ENCODE assay signal across 8 mouse cellular contexts in the genomic region with DNA sequence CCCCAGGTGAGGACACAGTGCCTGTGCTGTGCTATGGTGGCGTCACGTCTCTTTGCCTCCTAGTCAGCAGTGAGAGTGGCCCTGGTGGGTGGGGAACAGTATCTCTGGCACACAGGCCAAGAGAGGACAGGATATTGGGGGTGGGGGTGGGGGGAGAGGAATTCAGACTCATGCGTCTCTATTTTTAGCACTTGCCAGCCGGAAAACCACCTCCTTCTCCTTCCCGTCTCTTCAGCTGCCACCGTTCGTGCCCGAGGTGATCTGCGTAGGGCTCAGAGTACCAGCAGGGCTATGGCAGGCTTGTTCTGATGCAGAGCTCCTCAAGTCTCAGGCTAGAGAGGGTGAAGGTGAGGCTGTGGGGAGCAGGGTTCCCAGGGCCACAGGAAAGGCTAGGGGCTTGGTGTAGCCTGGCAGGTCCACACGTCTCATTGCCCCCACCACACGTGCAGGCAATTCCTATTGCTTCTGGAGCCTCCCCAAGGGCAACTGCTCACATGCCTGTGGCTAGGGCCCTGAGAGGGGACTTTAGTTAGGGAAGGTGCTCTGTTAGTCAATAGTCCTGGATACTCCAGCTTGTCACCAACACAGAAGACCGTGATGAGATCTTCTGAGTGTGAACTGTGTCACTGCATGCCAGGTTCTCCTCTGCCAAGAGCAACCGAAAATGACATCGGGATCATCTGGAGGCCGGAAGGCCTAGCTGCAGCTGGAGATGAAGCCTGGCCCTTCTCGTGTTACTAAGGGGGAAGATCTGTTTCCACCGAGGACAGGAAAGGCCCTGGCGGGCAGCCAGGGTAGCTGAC. TPM values are rescaled to one million over a fixed set of nuclear protein-coding genes. Genes with fewer than 3 reads are reported as not detected.
A peak's percentile ranks its signal among the peaks of the same experiment; 100 is the strongest.
DNase-seq lines count a peak whose midpoint lies in the region; ATAC-seq and TF ChIP-seq lines count a peak whose summit lies in the region.

Gene Gpr146 (plus strand): TSS at position 230 of the 803 bp plus-strand sequence.

- no peak within 1 kb of the TSS for H3K4me2 ChIP-seq in limb, embryonic 13.5 days (replicated peaks)

- peaks cover 28% of the 10 kb centered on the region for H3K36me3 ChIP-seq in megakaryocyte, embryonic 14.5 days (replicated peaks; ENCODE audit: low read length)
- no peaks in the 10 kb centered on the region for H3K36me3 ChIP-seq in limb, embryonic 13.5 days
- H3K36me3 ChIP-seq in small intestine, adult 2 months (ENCODE audit: control insufficient read depth, insufficient read depth, low read length): no peaks in the 10 kb centered on the region

- H3K27ac ChIP-seq in limb, embryonic 13.5 days: peak within 1 kb of the TSS; percentile 55; the same call in 1 of the 2 replicates
- peak within 1 kb of the TSS; percentile 77 for H3K27ac ChIP-seq in small intestine, adult 2 months (ENCODE audit: insufficient read depth, low read depth, low read length)

- TF ChIP-seq POLR2A in small intestine, adult 2 months (IDR thresholded peaks at IDR 0.05; ENCODE audit: low read depth, low read length): 0 out of 2 replicates have a peak, but pooled peaks have one; percentile 30

- TF ChIP-seq CTCF in small intestine, adult 2 months (IDR thresholded peaks at IDR 0.05; ENCODE audit: extremely low read depth, insufficient read length, insufficient replicate concordance, low read depth, low read length): no peak

- no peaks in the 10 kb centered on the region for H3K9me3 ChIP-seq in megakaryocyte, embryonic 14.5 days
- no peaks in the 10 kb centered on the region for H3K9me3 ChIP-seq in limb, embryonic 13.5 days

- no peak for ATAC-seq in megakaryocyte, adult 5-6 weeks (ENCODE audit: poor library complexity, severe bottlenecking)
- peak; percentile 20 for ATAC-seq in activated CD4-positive, CD25-positive, alpha-beta regulatory T cell, adult 4 months
- ATAC-seq in inflammation-experienced regulatory T-cells, adult 6 months: peak; percentile 3
- ATAC-seq in limb, embryonic 13.5 days (ENCODE audit: low FRiP score, low read depth): no peak

- 64% methylated on average over 18 of the region's 18 CpGs for WGBS in limb, embryonic 13.5 days
- 73% methylated on average over 18 of the region's 18 CpGs for WGBS in small intestine, adult 2 months

- peaks cover 88% of the 10 kb centered on the region for H3K4me1 ChIP-seq in megakaryocyte, embryonic 14.5 days
- peaks cover 43% of the 10 kb centered on the region for H3K4me1 ChIP-seq in limb, embryonic 13.5 days
- peaks cover 37% of the 10 kb centered on the region for H3K4me1 ChIP-seq in small intestine, adult 2 months (ENCODE audit: control insufficient read depth, insufficient read depth, insufficient read length, low read length)

- peak; percentile 66 to 70 for DNase-seq in gastrocnemius, postnatal 36 days
- no peak for DNase-seq in frontal cortex, postnatal 14 days (ENCODE audit: low spot score in 2 of 2)

- H3K4me3 ChIP-seq in megakaryocyte, embryonic 14.5 days (replicated peaks): peak within 1 kb of the TSS; percentile 98
- H3K4me3 ChIP-seq in limb, embryonic 13.5 days: no peak within 1 kb of the TSS
- H3K4me3 ChIP-seq in small intestine, adult 2 months (ENCODE audit: low read depth, low read length): no peak within 1 kb of the TSS

- intact Hi-C loops in gastrocnemius, postnatal 36 days (cut with DNase I): no loop called here

- no peaks in the 10 kb centered on the region for H3K27me3 ChIP-seq in megakaryocyte, embryonic 14.5 days (replicated peaks)
- no peaks in the 10 kb centered on the region for H3K27me3 ChIP-seq in limb, embryonic 13.5 days
- no peaks in the 10 kb centered on the region for H3K27me3 ChIP-seq in small intestine, adult 2 months (ENCODE audit: control insufficient read depth, insufficient read depth, low read length)

- 0 out of 2 replicates have a peak within 1 kb of the TSS, but pooled peaks have one; percentile 39 for H3K9ac ChIP-seq in limb, embryonic 13.5 days

RNA-seq across cellular contexts. Expression of gene Gpr146, which starts in this region (rescaled TPM):
- polyA plus RNA-seq in megakaryocyte, embryonic 14.5 days (2012; ENCODE audit: insufficient read depth, low replicate concordance): 54.8 and 69.9 TPM in 2 replicates
- 9.8 and 13.1 TPM in 2 replicates for total RNA-seq in megakaryocyte, adult 5-6 weeks (2015)
- total RNA-seq in megakaryocyte, adult 5-6 weeks (2017): 9.6 and 14.8 TPM in 2 replicates
- polyA plus RNA-seq in activated CD4-positive, CD25-positive, alpha-beta regulatory T cell, adult 4 months (2017; shearing (Covaris generic)): 1 to 10 TPM; 8.1 to 8.8 TPM
- 10 to 100 TPM; 25.3 to 30.4 TPM for total RNA-seq in gastrocnemius, postnatal 36 days (2021)
- polyA plus RNA-seq in inflammation-experienced regulatory T-cells, adult 6 months (2017; shearing (Covaris generic)): 1 to 10 TPM; 3.9 to 5.8 (median 5.2) TPM
- polyA plus RNA-seq in limb, embryonic 13.5 days (2015; fragmentation: Nextera tagmentation; extraction: Ambion mirVana): 1.4 and 1.9 TPM in 2 replicates
- polyA plus RNA-seq in small intestine, adult 2 months (2012; rRNA removed): 4.0 and 6.8 TPM in 2 replicates

Comparison
In these comparisons a context has a peak if more than half of its experiments do, and no peak if none do; other contexts are left out.
1. ATAC-seq: peak in activated CD4-positive, CD25-positive, alpha-beta regulatory T cell, adult 4 months (single experiment) and inflammation-experienced regulatory T-cells, adult 6 months (single experiment); none in megakaryocyte, adult 5-6 weeks (single experiment) and limb, embryonic 13.5 days (single experiment).
2. DNase-seq: peak in gastrocnemius, postnatal 36 days (2 of 2); none in frontal cortex, postnatal 14 days (0 of 2).